Mouse (Mus musculus): ENCODE measurements around the gene Efna2. TPM values are rescaled to one million over a fixed set of nuclear protein-coding genes. Genes with fewer than 3 reads are reported as not detected.

Gene Efna2
- polyA plus RNA-seq, 1 experiment from 2014 or later = 21.5 TPM

- H3K9me3 ChIP-seq (ENCODE audit: control insufficient read depth, low read length) = no peaks in the 10 kb centered on the region
These were observed 20.8 kb upstream of the Efna2 start for GRCm38 (mm10) chr10:80158307-80158986.

GRCm38 (mm10) chr10:80159021-80159560 is 20.2 kb upstream of the Efna2 start:
- Histone ChIP-seq H3K9me3 (ENCODE audit: control insufficient read depth, low read length) (no peaks in the 10 kb centered on the region), H3K27me3 (replicated peaks; ENCODE audit: control insufficient read depth, insufficient read depth, low read length) (no peaks in the 10 kb centered on the region), H3K4me1 (ENCODE audit: control insufficient read depth, insufficient read depth, low read depth, low read length) (peaks cover 49% of the 10 kb centered on the region), H3K27ac (ENCODE audit: low read depth, low read length) (peak overlapping the region; percentile 91), H3K4me2 (ENCODE audit: low read length) (peak overlapping the region; percentile 80), H3K9ac (ENCODE audit: low read depth, low read length) (peak overlapping the region; percentile 65), H3K36me3 (ENCODE audit: control insufficient read depth, insufficient read depth, low read length) (peaks cover 34% of the 10 kb centered on the region), H3K4me3 (ENCODE audit: low read length) (peak overlapping the region; percentile 51)
- ATAC-seq = peak; percentile 20; the same call in 1 of the 2 replicates
- 8% methylated on average over 12 of the region's 12 CpGs for WGBS

More at GRCm38 (mm10) chr10:80158307-80158986, 20.8 kb upstream of the Efna2 start:
- peaks cover 52% of the 10 kb centered on the region for H3K4me1 ChIP-seq (ENCODE audit: control insufficient read depth, insufficient read depth, low read depth, low read length)
- H3K27ac ChIP-seq (ENCODE audit: low read depth, low read length) = peak overlapping the region; percentile 91
- no peak for ATAC-seq
- H3K4me2 ChIP-seq (ENCODE audit: low read length) = no peak overlapping the region; the same call in 1 of the 2 replicates
- no peak overlapping the region; the same call in 1 of the 2 replicates for H3K4me3 ChIP-seq (ENCODE audit: low read length)
- no peak overlapping the region for H3K9ac ChIP-seq (ENCODE audit: low read depth, low read length)
- WGBS = 13% methylated on average over 18 of the region's 18 CpGs
- H3K27me3 ChIP-seq (replicated peaks; ENCODE audit: control insufficient read depth, insufficient read depth, low read length) = no peaks in the 10 kb centered on the region
- H3K36me3 ChIP-seq (ENCODE audit: control insufficient read depth, insufficient read depth, low read length) = peaks cover 40% of the 10 kb centered on the region

- peak; percentile 92 for ATAC-seq
These were observed 19.5 kb upstream of the Efna2 start for GRCm38 (mm10) chr10:80159561-80160454.

GRCm38 (mm10) chr10:80160455-80161371 is 18.6 kb upstream of the Efna2 start:
- Histone ChIP-seq H3K9ac (ENCODE audit: low read depth, low read length) (peak overlapping the region; percentile 58), H3K36me3 (ENCODE audit: control insufficient read depth, insufficient read depth, low read length) (peaks cover 19% of the 10 kb centered on the region), H3K4me3 (ENCODE audit: low read length) (peak overlapping the region; percentile 51; the same call in 1 of the 2 replicates), H3K27me3 (replicated peaks; ENCODE audit: control insufficient read depth, insufficient read depth, low read length) (no peaks in the 10 kb centered on the region), H3K4me1 (ENCODE audit: control insufficient read depth, insufficient read depth, low read depth, low read length) (peaks cover 56% of the 10 kb centered on the region), H3K9me3 (ENCODE audit: control insufficient read depth, low read length) (no peaks in the 10 kb centered on the region), H3K4me2 (ENCODE audit: low read length) (peak overlapping the region; percentile 80), H3K27ac (ENCODE audit: low read depth, low read length) (peak overlapping the region; percentile 91)
- 3% methylated on average over 33 of the region's 33 CpGs for WGBS
- ATAC-seq = no peak

More at GRCm38 (mm10) chr10:80159561-80160454, 19.5 kb upstream of the Efna2 start:
- under 1% methylated on average over 53 of the region's 55 CpGs for WGBS
- peak overlapping the region; percentile 51 for H3K4me3 ChIP-seq (ENCODE audit: low read length)
- no peaks in the 10 kb centered on the region for H3K9me3 ChIP-seq (ENCODE audit: control insufficient read depth, low read length)
- H3K36me3 ChIP-seq (ENCODE audit: control insufficient read depth, insufficient read depth, low read length) = peaks cover 27% of the 10 kb centered on the region
- H3K9ac ChIP-seq (ENCODE audit: low read depth, low read length) = peak overlapping the region; percentile 65
- H3K4me1 ChIP-seq (ENCODE audit: control insufficient read depth, insufficient read depth, low read depth, low read length) = peaks cover 53% of the 10 kb centered on the region
- H3K27me3 ChIP-seq (replicated peaks; ENCODE audit: control insufficient read depth, insufficient read depth, low read length) = no peaks in the 10 kb centered on the region
- peak overlapping the region; percentile 80 for H3K4me2 ChIP-seq (ENCODE audit: low read length)
- H3K27ac ChIP-seq (ENCODE audit: low read depth, low read length) = peak overlapping the region; percentile 91

GRCm38 (mm10) chr10:80161522-80162242 is 17.6 kb upstream of the Efna2 start:
- peaks cover 61% of the 10 kb centered on the region for H3K4me1 ChIP-seq (ENCODE audit: control insufficient read depth, insufficient read depth, low read depth, low read length)
- H3K27ac ChIP-seq (ENCODE audit: low read depth, low read length) = peak overlapping the region; percentile 91; the same call in 1 of the 2 replicates
- WGBS = 13% methylated on average over 7 of the region's 7 CpGs
- peak overlapping the region; percentile 22; the same call in 1 of the 2 replicates for H3K9ac ChIP-seq (ENCODE audit: low read depth, low read length)
- no peak for ATAC-seq
- no peak overlapping the region for H3K4me3 ChIP-seq (ENCODE audit: low read length)
- no peaks in the 10 kb centered on the region for H3K27me3 ChIP-seq (replicated peaks; ENCODE audit: control insufficient read depth, insufficient read depth, low read length)
- H3K9me3 ChIP-seq (ENCODE audit: control insufficient read depth, low read length) = no peaks in the 10 kb centered on the region
- H3K4me2 ChIP-seq (ENCODE audit: low read length) = peak overlapping the region; percentile 80; the same call in 1 of the 2 replicates
- peaks cover 10% of the 10 kb centered on the region for H3K36me3 ChIP-seq (ENCODE audit: control insufficient read depth, insufficient read depth, low read length)

- no peak overlapping the region for H3K9ac ChIP-seq (ENCODE audit: low read depth, low read length)
- H3K4me3 ChIP-seq (ENCODE audit: low read length) = no peak overlapping the region
- ATAC-seq = no peak
- no peaks in the 10 kb centered on the region for H3K9me3 ChIP-seq (ENCODE audit: control insufficient read depth, low read length)
- peaks cover 60% of the 10 kb centered on the region for H3K4me1 ChIP-seq (ENCODE audit: control insufficient read depth, insufficient read depth, low read depth, low read length)
- 79% methylated on average over 3 of the region's 3 CpGs for WGBS
- H3K27ac ChIP-seq (ENCODE audit: low read depth, low read length) = no peak overlapping the region
- no peak overlapping the region for H3K4me2 ChIP-seq (ENCODE audit: low read length)
- no peaks in the 10 kb centered on the region for H3K27me3 ChIP-seq (replicated peaks; ENCODE audit: control insufficient read depth, insufficient read depth, low read length)
- H3K36me3 ChIP-seq (ENCODE audit: control insufficient read depth, insufficient read depth, low read length) = peaks cover 5% of the 10 kb centered on the region
These were observed 17.1 kb upstream of the Efna2 start for GRCm38 (mm10) chr10:80162243-80162608.

GRCm38 (mm10) chr10:80162716-80163299 is 16.5 kb upstream of the Efna2 start:
- H3K9me3 ChIP-seq (ENCODE audit: control insufficient read depth, low read length) = no peaks in the 10 kb centered on the region
- H3K9ac ChIP-seq (ENCODE audit: low read depth, low read length) = peak overlapping the region; percentile 22; the same call in 1 of the 2 replicates
- no peaks in the 10 kb centered on the region for H3K36me3 ChIP-seq (ENCODE audit: control insufficient read depth, insufficient read depth, low read length)
- H3K4me2 ChIP-seq (ENCODE audit: low read length) = no peak overlapping the region
- H3K27ac ChIP-seq (ENCODE audit: low read depth, low read length) = no peak overlapping the region
- H3K4me1 ChIP-seq (ENCODE audit: control insufficient read depth, insufficient read depth, low read depth, low read length) = peaks cover 56% of the 10 kb centered on the region
- no peak for ATAC-seq
- no peak overlapping the region for H3K4me3 ChIP-seq (ENCODE audit: low read length)
- 72% methylated on average over 6 of the region's 6 CpGs for WGBS
- H3K27me3 ChIP-seq (replicated peaks; ENCODE audit: control insufficient read depth, insufficient read depth, low read length) = no peaks in the 10 kb centered on the region

Data from hindbrain, embryonic 16.5 days (tissue).